Mouse (Mus musculus) thymus, adult 2 months (tissue): Measurements from ENCODE around the gene Tsku. TPM values are rescaled to one million over a fixed set of nuclear protein-coding genes. Genes with fewer than 3 reads are reported as not detected.

Experiments used
- DNase-seq: peaks from one replicate; pipeline ENCODE4 v3.0.0; 2021
- H3K27ac ChIP-seq: fragments of 200-500 bp; 2 replicates; pipeline ENCODE4 v1.5.1; 2012; ENCODE audit warnings: low read length, control low read depth; ENCODE audit not compliant: control insufficient read depth, insufficient read depth
- H3K27me3 ChIP-seq: fragments of 200-500 bp; 2 replicates; pipeline ENCODE4 v1.6.1; 2012; ENCODE audit warnings: mild to moderate bottlenecking, low read length, moderate library complexity, mixed read lengths; ENCODE audit not compliant: control insufficient read depth, insufficient read depth
- H3K36me3 ChIP-seq: fragments of 200-500 bp; 2 replicates; pipeline ENCODE4 v1.6.1; 2012; ENCODE audit warnings: mild to moderate bottlenecking, low read length, moderate library complexity; ENCODE audit not compliant: control insufficient read depth, insufficient read depth
- H3K4me1 ChIP-seq: fragments of 200-500 bp; replicated peaks from 2 replicates; pipeline ENCODE4 v1.6.1; 2012; ENCODE audit warnings: low read length; ENCODE audit not compliant: control insufficient read depth, insufficient read depth
- H3K4me3 ChIP-seq: fragments of 200-500 bp; 2 replicates; pipeline ENCODE4 v1.5.1; 2012; ENCODE audit warnings: mild to moderate bottlenecking, low read length, control low read depth, moderate library complexity; ENCODE audit not compliant: control insufficient read depth, insufficient read depth
- CTCF ChIP-seq: fragments of 200-500 bp; IDR thresholded peaks from 2 replicates; pipeline ENCODE4 v1.5.1; 2012; ENCODE audit warnings: mild to moderate bottlenecking, control low read depth, low read length, moderate library complexity, borderline replicate concordance; ENCODE audit not compliant: control insufficient read depth, poor library complexity, insufficient read depth; ENCODE audit errors: extremely low read depth
- POLR2A ChIP-seq: fragments of 200-500 bp; IDR thresholded peaks from 2 replicates; pipeline ENCODE4 v1.6.1; 2012; ENCODE audit warnings: mild to moderate bottlenecking, low read length, control low read depth, moderate library complexity; ENCODE audit not compliant: control insufficient read depth, poor library complexity, insufficient read depth; ENCODE audit errors: extremely low read depth
- WGBS: fragments of 180-500 bp; shearing (Covaris S2); methylation state at CpG from one replicate; pipeline ENCODE4 v1.1.7; 2018; 5-methylcytosine and 5-hydroxymethylcytosine counted together
- polyA plus RNA-seq: library from polyadenylated mRNA; depleted of rRNA; stranded (reverse); fragments of >200 nt; gene quantifications from 2 replicates; pipeline ENCODE4 v1.2.3, GENCODE M21; 2012

The Tsku gene
- polyA plus RNA-seq, 1 experiment, result 11.1 TPM

DNA sequence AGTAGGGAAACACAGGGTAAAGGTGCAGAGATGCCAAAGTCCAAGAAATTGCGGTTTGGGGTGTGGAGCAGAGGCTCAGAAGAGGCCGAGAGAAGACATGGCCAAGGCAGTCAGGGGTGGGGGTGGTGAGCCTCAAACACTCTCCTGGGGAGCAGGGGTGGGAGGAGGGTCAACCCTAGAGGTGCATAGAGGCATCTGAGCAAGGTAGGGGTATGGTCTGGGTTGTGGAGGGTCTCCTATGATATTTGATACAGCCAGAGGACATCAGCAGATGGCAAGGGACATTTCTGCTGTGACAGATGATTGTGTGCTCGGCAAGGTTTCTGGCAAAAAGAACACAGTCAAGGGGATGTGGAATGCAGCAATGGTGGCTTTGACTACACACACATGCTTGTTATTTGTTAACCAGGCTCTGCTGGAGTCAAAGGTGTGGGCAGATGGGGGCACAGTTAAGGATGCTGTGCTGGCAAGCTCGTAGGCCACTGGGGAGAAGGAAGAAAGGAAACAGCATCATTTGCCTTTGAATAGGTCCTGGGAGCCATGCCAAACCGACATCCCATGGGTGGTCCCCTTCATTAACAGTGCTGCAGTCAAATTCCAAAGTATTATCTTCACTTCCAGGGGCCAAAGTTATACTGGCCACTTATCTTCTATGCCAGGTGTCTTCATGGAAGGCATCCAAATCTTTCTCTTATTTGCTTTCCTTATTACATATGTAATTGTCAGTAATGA is 37.7 kb downstream of the Tsku start:
- Histone ChIP-seq H3K36me3 (no peaks in the 10 kb centered on the region), H3K27ac (no peak overlapping the region), H3K4me3 (no peak overlapping the region), H3K4me1 (no peaks in the 10 kb centered on the region; the same call in 1 of the 2 replicates), H3K27me3 (no peaks in the 10 kb centered on the region)
- TF ChIP-seq CTCF (no peak), POLR2A (no peak)
- 71% methylated on average over 5 of the region's 5 CpGs for WGBS
- no peak for DNase-seq

DNA sequence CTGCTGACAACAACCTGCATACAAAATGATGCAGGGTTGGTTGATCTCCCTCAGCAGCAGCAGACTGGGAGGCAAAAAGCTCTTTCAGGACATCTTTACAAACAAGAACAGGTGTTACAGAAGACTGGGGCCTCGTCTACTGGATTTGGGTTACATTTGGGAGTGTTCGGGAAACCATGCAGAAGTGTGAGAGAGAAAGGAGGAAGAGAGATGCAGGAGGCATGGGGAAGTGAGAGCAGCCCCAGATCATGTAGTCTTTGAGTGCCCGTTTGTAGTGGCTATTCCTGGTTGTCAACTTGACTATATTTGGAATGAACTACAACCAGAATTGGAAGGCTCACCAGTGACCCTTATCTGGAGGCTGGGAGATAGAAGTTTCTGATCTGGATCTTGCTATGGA is 38.7 kb downstream of the Tsku start:
- Histone ChIP-seq H3K27me3 (no peaks in the 10 kb centered on the region), H3K4me1 (no peaks in the 10 kb centered on the region; the same call in 1 of the 2 replicates), H3K36me3 (no peaks in the 10 kb centered on the region), H3K27ac (no peak overlapping the region), H3K4me3 (no peak overlapping the region)
- no peak for DNase-seq
- 41% methylated on average over 3 of the region's 3 CpGs for WGBS
- TF ChIP-seq POLR2A, result no peak
- TF ChIP-seq CTCF, result no peak

- DNase-seq, result no peak
- TF ChIP-seq POLR2A (no peak), CTCF (no peak)
- no peaks in the 10 kb centered on the region; the same call in 1 of the 2 replicates for H3K4me1 ChIP-seq
- no peaks in the 10 kb centered on the region for H3K27me3 ChIP-seq
- H3K27ac ChIP-seq, result no peak within 1 kb of the TSS
- no peaks in the 10 kb centered on the region for H3K36me3 ChIP-seq
- no peak within 1 kb of the TSS for H3K4me3 ChIP-seq
- 81% methylated on average over 2 of the region's 2 CpGs for WGBS
Measured at GRCm38 (mm10) chr7:98321083-98321482, 40.0 kb downstream of the Tsku start, which contains the start of gene Acer3. Gene Acer3, minus strand, starts transcription at chr7:98321208.

- WGBS, result 92% methylated on average over 7 of the region's 7 CpGs
- TF ChIP-seq POLR2A (no peak), CTCF (no peak)
- DNase-seq, result no peak
- H3K36me3 ChIP-seq, result no peaks in the 10 kb centered on the region
- H3K4me1 ChIP-seq, result no peaks in the 10 kb centered on the region; the same call in 1 of the 2 replicates
- no peak overlapping the region for H3K4me3 ChIP-seq
- no peaks in the 10 kb centered on the region for H3K27me3 ChIP-seq
- no peak overlapping the region for H3K27ac ChIP-seq
Measured at GRCm38 (mm10) chr7:98320006-98320556, 41.0 kb downstream of the Tsku start.

DNA sequence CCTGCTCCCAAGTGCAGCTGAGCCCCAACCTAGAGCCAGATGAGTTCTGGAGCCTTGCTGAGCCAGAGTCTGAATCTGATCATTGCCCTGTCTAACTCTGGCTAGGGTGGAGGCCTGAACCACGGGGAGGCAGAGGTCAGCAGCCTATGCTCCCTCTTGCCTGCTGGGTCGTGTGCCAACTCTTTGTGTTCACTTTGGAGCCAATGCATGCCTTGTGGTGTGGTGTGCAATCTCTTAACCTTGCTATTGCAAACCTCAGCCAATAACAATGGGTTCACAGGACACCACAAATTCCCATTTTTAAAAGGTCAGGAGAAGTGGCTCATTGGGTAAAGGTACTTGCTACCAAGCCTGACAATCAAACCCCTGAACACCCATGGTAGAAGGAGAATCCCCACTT is 44.6 kb downstream of the Tsku start:
- no peak overlapping the region for H3K4me3 ChIP-seq
- 80% methylated on average over 2 of the region's 2 CpGs for WGBS
- no peaks in the 10 kb centered on the region for H3K27me3 ChIP-seq
- no peak overlapping the region for H3K27ac ChIP-seq
- no peaks in the 10 kb centered on the region for H3K36me3 ChIP-seq
- TF ChIP-seq POLR2A (no peak), CTCF (no peak)
- no peaks in the 10 kb centered on the region for H3K4me1 ChIP-seq
- no peak for DNase-seq

- H3K4me1 ChIP-seq, result no peaks in the 10 kb centered on the region
- no peak overlapping the region for H3K27ac ChIP-seq
- DNase-seq, result no peak
- TF ChIP-seq POLR2A (no peak), CTCF (no peak)
- H3K4me3 ChIP-seq, result no peak overlapping the region
- no peaks in the 10 kb centered on the region for H3K27me3 ChIP-seq
- no peaks in the 10 kb centered on the region for H3K36me3 ChIP-seq
- 93% methylated on average over 2 of the region's 2 CpGs for WGBS
Measured at GRCm38 (mm10) chr7:98315087-98315486, 46.0 kb downstream of the Tsku start.
